Mouse (Mus musculus) liver, adult (tissue): ENCODE measurements around the gene Cflar.

Source experiments
- GATA4 ChIP-seq: IDR thresholded peaks from 2 replicates; pipeline ENCODE4 v1.6.1; 2014; ENCODE audit warnings: mild to moderate bottlenecking, low read length; ENCODE audit not compliant: insufficient replicate concordance

Gene Cflar

DNA sequence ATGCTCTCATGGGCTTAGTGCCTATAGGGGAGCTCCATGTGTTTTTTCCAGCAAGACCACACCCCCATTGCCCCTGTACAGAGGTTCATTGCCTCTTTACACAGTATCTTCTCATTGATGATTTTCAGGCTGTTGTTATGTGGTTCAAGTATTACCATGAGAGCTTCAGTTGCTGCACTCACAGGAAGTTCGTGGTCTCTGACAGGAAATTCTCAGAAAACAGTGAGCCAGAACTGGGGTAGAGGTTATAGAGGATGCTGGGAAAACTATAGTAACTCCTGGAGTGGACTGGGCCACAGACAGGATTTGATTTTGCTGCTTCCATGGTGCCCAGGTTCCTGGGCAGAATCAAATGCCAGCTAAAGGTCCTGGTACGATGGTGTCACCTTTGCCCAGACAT lies 86.1 kb downstream of the Cflar start:
- TF ChIP-seq GATA4 = no peak

GRCm38 (mm10) chr1:58798911-58799310 lies 87.6 kb downstream of the Cflar start:
- TF ChIP-seq GATA4 = no peak

DNA sequence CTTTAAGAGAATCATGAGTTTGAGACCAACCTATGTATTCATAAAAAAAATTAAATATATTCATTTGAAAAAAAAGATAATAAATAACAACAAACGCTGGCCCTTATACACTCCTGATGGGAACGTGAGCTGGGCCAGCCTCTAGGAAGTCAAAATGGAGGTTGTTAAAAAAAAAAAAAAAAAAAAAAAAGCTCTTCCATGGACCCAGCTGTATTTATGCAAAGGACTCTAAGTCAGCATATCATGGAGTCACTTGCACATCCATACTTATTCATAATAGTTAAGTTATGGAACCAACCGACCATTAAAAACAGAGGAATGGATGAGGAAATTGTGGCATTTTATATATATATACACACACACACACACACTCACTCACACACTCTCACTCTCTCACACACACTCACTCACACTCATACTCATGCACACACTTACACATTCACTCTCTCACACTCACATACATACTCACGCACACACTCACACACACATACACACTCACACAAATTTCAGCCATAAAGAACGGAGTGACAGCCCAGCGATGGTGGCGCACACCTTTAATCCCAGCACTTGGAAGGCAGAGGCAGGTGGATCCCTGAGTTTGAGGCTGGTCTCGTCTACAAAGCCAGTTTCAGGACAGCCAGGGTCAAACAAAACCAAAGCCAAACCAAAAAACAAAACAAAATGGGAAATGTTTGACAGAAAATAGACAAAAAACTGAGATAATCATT lies 90.4 kb downstream of the Cflar start:
- TF ChIP-seq GATA4 = no peak

GRCm38 (mm10) chr1:58802322-58803273 lies 91.3 kb downstream of the Cflar start:
- TF ChIP-seq GATA4 = no peak

DNA sequence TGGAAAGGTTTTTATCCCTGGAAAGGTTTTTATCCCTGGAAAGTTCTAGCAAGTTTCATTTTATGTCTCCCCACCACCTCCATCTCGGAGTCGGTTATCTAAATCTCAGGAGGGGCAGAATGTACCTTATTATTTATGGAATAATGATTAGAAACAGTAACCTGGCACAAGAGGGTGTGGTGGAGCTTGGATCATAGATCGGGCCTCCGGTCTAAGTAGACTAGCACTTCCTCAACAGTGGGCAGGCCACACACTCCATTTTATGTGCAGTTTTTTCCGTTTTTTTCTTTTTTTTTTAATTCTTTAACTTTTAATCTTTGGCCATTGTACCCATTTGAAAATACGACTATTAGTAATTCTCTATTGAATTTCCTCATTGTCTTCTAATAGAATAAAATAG lies 92.2 kb downstream of the Cflar start:
- no peak for TF ChIP-seq GATA4

DNA sequence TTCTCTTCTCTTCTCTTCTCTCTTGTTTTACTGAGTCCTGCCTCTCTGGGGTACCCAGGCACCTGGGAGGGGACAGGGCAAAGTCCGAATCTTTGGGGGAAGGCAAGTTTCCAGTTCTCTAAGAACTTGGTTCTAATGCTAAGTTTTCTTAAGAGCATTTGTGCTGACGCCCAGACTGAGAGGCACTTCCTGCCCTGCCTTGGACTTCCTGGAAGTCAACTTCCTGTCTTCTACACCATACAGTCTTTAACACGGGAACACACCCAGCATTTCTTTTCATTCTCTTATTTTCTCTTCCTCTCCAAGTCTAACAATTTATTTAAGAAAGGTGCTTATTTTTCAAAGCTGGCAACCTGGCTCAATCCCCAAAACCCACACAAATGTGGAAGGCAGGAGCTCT lies 95.3 kb downstream of the Cflar start:
- TF ChIP-seq GATA4 = no peak
